Mouse (Mus musculus) left cerebral cortex, adult 18-20 months (tissue): ENCODE results near the gene Hhat. TPM values are rescaled to one million over a fixed set of nuclear protein-coding genes. Genes with fewer than 3 reads are reported as not detected.

Experiments used
- DNase-seq, 2 experiments: peaks; one replicate each; pipeline ENCODE4 v3.0.0; 2021 to 2022; ENCODE audit warnings: low spot score in 2 of 2, mixed read lengths in 1 of 2
- total RNA-seq, 2 experiments: library from RNA; stranded (reverse); gene quantifications; 2 replicates each; pipeline ENCODE4 v1.2.3; 2021

Hhat gene
- total RNA-seq, 2 experiments from 2014 or later = 1.3 to 1.7 TPM

DNA sequence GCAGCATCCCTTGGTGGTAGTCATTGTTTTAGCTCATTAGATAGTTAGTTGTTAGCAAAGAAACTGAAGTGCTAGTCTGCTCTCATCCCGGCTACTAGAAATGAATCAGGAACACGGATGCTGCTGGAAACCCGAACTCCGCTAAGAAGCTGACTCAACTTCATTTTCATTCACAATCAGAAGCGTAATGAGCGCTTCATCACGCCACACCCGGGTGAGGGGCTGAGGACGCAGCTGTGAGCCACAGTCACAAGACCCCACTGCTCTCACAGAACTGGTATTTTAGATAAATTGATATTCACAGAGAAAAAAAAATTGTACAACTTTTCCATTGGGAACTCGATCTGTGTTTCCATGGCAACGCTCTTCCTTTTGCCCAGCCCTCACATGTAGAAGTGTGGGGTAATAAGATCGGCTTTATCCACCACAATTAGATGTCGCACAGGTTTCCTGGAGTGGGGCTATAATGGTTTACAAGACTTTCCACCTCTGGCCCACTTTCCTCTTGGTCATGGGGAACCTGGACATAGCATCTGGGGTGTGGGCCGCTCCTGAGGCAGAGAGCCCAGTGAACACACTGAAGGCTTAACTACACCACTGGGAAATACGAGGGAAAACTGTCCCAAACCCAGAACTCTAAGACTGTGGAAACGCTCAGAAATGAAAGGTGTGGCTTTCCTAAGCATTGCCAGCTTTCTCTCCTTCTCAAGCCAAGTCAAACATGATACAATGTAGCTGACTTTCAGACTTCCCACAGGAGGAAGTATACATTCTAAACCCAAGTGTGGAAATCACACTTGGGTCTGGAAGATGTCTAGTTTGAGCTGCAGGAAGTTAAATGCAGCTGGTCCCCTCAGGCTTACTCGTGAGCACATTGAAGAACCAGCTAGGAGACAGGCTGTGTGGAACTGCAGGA, 14.3 kb upstream of the Hhat start:
- peak in 1 of 2 experiments; percentile 23 for DNase-seq

DNA sequence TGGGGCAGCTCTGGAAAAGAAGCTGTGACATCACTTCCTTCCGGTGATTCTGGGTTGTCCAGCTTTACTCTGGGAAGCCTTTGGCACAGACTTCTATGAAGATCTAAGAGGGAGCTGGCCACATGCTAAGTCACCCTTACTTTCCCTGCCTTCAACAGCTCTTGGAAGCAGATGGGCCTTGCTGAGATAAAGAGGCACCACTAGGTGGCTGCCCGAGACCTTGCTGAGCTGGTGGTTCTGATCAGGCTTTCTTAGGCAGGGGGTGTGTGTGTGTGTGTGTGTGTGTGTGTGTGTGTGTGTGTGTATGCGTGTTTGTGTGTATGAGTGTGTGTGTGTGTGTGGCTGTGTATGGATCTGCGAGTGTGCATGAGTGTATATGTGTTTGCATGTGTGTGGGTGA, 13.4 kb upstream of the Hhat start:
- DNase-seq = peak; percentile 35 to 57

GRCm38 (mm10) chr1:192781256-192781655, 10.2 kb upstream of the Hhat start:
- DNase-seq = no peak

- no peak for DNase-seq
Observed at GRCm38 (mm10) chr1:192778869-192779514, 8.0 kb upstream of the Hhat start.

DNA sequence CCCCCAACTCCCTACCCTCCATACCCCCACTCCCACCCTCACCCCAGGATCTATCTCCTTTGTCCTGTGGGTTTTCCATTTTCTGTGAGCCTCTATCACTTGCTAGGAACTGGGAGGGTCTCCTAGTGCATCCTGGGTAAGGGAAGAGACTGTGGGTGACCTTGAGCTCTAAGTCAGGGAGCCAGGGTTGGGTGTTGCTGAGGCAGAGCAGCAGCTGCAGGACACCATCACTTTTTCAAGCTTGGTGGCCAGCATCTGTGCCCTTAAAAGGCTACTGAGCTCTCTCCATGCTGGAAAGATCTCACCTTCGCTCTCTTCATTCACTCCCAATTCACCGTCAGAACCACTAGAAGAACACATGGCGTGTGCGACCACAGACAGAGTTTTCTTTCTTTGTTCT, 7.2 kb upstream of the Hhat start:
- no peak for DNase-seq

GRCm38 (mm10) chr1:192770130-192770494, 911 bp downstream of the Hhat start:
- peak; percentile 35 to 50 for DNase-seq

- DNase-seq = no peak
Observed at GRCm38 (mm10) chr1:192765531-192765930, 5.5 kb downstream of the Hhat start.

DNA sequence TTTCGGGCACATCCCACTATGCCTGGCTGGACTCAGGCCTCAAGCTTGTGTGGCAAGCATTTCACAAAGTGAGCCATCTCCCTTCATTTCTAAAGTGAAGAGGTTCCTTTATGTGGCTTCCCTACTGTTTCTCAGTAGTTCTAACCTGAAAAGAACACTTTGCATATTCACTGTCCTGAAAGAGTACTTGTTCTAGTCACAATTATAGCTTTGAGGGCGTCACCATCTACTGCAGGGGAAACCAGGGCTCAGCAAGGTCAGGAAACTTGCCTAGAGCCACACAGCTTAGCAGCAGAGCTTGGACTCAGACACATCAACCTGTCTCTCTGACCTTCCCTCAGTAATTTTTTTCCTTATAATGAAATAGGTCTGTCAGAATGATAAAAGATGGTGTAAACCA, 6.5 kb downstream of the Hhat start:
- DNase-seq = no peak

GRCm38 (mm10) chr1:192762946-192763933, 7.8 kb downstream of the Hhat start:
- no peak for DNase-seq

- no peak for DNase-seq
Observed at GRCm38 (mm10) chr1:192756674-192757073, 14.3 kb downstream of the Hhat start.

DNA sequence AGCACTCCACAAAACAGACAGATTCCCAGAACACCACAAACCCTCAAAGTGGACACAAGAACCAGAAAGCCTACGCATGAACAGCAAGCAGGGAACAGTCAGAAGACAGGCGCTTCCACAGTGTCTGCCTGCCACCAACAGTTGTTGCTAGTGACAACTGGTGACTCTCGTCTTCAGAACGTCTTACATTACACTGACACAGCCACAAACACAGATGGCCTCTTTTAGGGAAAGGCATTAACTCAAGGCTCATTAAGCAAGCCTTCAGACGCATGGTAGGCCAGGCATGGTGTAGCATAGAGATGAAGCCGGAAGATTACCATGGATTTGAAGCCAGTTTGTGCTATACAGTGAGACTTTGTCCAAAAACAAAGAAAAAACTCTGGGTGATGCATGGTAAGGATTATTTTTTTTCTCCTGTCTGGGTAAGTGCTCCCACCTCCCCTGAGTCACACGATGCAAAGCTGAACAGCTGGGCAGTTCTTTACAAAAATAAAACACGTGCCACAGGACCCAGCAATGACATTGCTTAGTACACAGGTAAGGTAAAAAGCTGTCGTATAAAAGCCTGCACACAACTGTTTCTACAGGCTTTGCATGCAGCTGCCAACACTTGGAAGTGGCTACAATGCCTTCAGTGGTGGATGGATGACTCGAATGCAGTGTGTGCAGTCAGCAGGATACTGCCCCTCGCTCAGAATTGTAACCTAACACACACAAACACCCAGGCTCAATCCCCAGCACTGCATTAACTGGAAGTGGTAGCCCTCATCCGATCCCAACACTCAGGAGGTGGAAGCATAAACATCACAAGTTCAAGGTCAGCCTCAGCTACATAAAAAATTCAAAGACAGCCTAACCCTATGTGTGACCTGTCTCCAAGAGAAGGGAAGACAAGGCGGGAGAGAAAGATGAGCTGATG, 15.1 kb downstream of the Hhat start:
- DNase-seq = no peak

DNA sequence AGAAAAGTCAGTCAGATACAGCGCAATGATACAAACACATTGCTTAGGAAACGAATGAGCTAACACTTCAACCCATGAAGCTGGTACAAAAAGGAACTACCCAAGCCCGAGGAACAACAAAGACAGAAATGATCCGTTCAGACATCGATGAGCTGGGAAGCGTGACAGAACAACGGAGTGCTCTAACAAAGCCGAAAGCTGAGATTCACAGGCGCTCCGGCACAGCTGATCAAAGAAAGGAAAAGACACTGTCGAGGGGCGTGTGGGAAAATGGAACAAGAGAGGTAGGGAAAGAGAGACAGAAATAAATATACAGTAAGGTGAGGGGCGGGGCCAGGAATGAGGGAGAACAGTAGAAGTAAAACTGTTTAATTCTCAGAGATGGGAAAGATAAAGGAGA, 15.8 kb downstream of the Hhat start:
- DNase-seq = no peak

DNA sequence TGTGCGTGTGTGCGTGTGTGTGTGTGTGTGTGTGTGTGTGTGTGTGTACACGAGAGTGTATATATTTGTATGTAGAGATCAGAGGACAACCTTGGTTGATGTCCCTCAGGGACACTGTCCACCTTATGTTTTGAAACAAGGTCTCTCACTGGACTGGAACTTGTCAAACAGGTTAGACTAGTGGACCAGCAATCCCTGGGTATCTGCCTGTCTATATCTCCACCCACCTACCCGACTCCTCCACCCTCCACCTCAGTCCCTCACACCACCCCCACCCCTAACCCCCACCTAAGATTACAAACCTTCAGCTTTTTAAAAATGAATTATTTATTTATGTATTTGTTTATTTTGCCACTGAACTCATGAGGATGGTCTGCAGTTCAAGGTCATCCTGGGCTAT, 16.8 kb downstream of the Hhat start:
- no peak for DNase-seq

GRCm38 (mm10) chr1:192752659-192753601, 18.1 kb downstream of the Hhat start:
- DNase-seq = no peak

GRCm38 (mm10) chr1:192750042-192750437, 21.0 kb downstream of the Hhat start:
- no peak for DNase-seq

- no peak for DNase-seq
Observed at GRCm38 (mm10) chr1:192749270-192750041, 21.6 kb downstream of the Hhat start.

DNA sequence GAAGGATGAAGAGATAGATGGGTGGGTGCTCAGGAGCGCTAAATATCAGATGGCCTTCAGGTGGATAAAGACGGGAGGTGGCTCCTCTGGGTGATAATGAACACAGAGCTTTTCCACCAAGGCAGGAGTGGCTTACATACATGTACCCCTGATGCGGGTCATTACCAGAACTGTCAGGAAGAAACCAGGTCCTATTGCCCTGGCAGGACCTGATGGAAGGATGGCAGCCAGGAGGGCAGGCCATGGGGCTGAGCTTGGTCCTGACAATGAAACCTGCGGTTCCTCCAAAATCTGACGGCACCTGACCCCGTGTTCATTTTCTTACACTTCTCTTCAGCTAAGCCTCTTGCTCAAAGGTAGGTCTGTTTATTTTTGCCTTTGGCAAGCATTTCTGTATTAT, 24.8 kb downstream of the Hhat start:
- no peak for DNase-seq
